Mouse (Mus musculus) G1E (cell line): ENCODE measurements around the gene Higd1a.

Source experiments
- CTCF ChIP-seq: IDR thresholded peaks from 2 replicates; pipeline ENCODE4 v1.5.1; 2012; ENCODE audit warnings: low read depth, low read length, inconsistent platforms, mixed read lengths
- GATA1 ChIP-seq: IDR thresholded peaks from 2 replicates; pipeline ENCODE4 v1.6.1; 2012; ENCODE audit warnings: borderline replicate concordance, low read length, inconsistent platforms, mixed read lengths
- POLR2AphosphoS5 ChIP-seq: IDR thresholded peaks from 2 replicates; pipeline ENCODE4 v1.6.1; 2012; ENCODE audit warnings: low read depth, low read length, inconsistent platforms; ENCODE audit not compliant: insufficient replicate concordance

DNA sequence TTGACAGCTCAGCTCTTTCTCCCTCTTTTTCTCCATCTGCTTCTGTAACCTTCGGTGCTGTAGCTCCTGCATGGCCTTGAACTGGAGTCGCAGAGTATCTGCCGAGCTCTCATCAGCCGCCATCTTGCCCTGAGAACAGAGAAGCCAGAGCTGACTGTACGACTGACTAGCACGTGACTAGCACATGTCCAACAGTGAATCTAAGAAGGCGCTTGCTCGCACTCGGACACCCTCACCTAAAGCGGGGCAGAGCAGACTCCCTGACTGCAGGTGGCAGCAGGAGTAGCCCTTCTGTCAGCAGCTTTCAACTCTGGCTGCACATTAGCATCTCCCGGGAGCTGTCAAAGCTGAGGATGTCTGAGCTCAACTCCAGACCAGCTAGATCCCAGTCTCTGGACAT lies 24.3 kb downstream of the Higd1a start:
- TF ChIP-seq GATA1 (no peak), CTCF (no peak), POLR2AphosphoS5 (no peak)
